ENCODE assay signal across 22 mouse cellular contexts in the genomic region with DNA sequence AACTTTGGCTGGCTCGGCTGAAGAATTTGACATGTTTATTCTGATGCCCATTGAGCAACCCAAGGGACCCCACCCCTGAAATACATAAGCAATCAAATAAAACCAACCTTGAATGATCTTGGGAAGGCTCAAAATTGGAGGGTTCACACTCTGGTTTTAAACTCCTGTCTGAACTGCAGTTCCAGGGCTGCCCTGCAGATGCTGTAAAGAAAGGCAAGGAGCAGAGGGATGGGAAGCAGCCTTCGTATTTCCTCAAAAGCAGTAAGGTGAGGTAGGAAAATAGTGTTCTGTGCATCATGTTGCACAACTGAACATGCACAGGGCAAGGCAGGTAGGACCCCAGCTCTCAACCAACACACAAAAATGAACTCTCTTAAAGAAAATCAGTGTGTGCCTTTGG.
DNase-seq lines count a peak whose midpoint lies in the region; ATAC-seq and TF ChIP-seq lines count a peak whose summit lies in the region.
"Had no signal": no experiment of that assay in that cellular context is flagged by ENCODE, and none has a peak within 500 bp of the region (broad histone marks: within the 10 kb centered on the region; RNA-seq: fewer than 3 reads in every experiment).

No protein-coding gene starts in this region.

- peak; percentile 53 for TF ChIP-seq CTCF in hindbrain, postnatal 0 days (IDR thresholded peaks at IDR 0.05; ENCODE audit: low read depth)
- peak; percentile 29 for TF ChIP-seq CTCF in lung, embryonic 14.5 days (IDR thresholded peaks at IDR 0.05; ENCODE audit: low read depth)
- peak; percentile 17; the same call in 1 of the 2 replicates for TF ChIP-seq CTCF in brain, embryonic 14.5 days (IDR thresholded peaks at IDR 0.05; ENCODE audit: borderline replicate concordance, extremely low read depth, insufficient read depth, insufficient read length)

- H3K9me3 ChIP-seq in hindbrain, postnatal 0 days (ENCODE audit: low read length), result no peaks in the 10 kb centered on the region
- no peaks in the 10 kb centered on the region for H3K9me3 ChIP-seq in hindbrain, embryonic 13.5 days
- H3K9me3 ChIP-seq in lung, embryonic 14.5 days (ENCODE audit: low read depth, low read length), result no peaks in the 10 kb centered on the region
- no peaks in the 10 kb centered on the region for H3K9me3 ChIP-seq in liver, embryonic 11.5 days (ENCODE audit: control insufficient read depth, low read length)
- H3K9me3 ChIP-seq: embryonic facial prominence, embryonic 15.5 days; forebrain, embryonic 10.5 days; heart, embryonic 10.5 days; hindbrain, embryonic 10.5 days; hindbrain, embryonic 15.5 days had no signal

- no peak for DNase-seq in hindbrain, postnatal 0 days (ENCODE audit: low spot score)
- DNase-seq in lung, embryonic 14.5 days, result no peak
- no peak for DNase-seq in lung, postnatal 25 days (ENCODE audit: low spot score)
- DNase-seq in brain, embryonic 14.5 days (ENCODE audit: low read depth), result no peak
- no peak for DNase-seq in liver, embryonic 11.5 days (ENCODE audit: low spot score)
- DNase-seq: adrenal gland, adult 2 months; adrenal gland, postnatal 25 days; cerebellum, adult 2 months; cerebellum, postnatal 10 days; embryo, embryonic 11 days; gastrocnemius, postnatal 10 days; heart, adult 18-20 months; heart, postnatal 14 days had no signal

- ATAC-seq in hindbrain, postnatal 0 days, result no peak
- ATAC-seq in hindbrain, embryonic 13.5 days (ENCODE audit: low FRiP score), result no peak
- no peak for ATAC-seq in lung, embryonic 14.5 days (ENCODE audit: insufficient read depth)
- ATAC-seq in liver, embryonic 11.5 days (replicated peaks; ENCODE audit: low FRiP score), result no peak
- ATAC-seq: forebrain, embryonic 14.5 days had no signal

- 79% methylated on average over 2 of the region's 2 CpGs for WGBS in hindbrain, postnatal 0 days
- 88% methylated on average over 2 of the region's 2 CpGs for WGBS in hindbrain, embryonic 13.5 days
- WGBS in lung, embryonic 14.5 days, result 53% methylated on average over 2 of the region's 2 CpGs
- WGBS in liver, embryonic 11.5 days, result 78% methylated on average over 2 of the region's 2 CpGs

- H3K9ac ChIP-seq in hindbrain, postnatal 0 days (replicated peaks; ENCODE audit: low read length), result no peak overlapping the region
- H3K9ac ChIP-seq in hindbrain, embryonic 13.5 days, result no peak overlapping the region
- H3K9ac ChIP-seq in lung, embryonic 14.5 days, result no peak overlapping the region
- H3K9ac ChIP-seq in liver, embryonic 11.5 days (ENCODE audit: low read depth, low read length), result no peak overlapping the region
- H3K9ac ChIP-seq: embryonic facial prominence, embryonic 15.5 days; hindbrain, embryonic 15.5 days had no signal

- no peak overlapping the region for H3K4me2 ChIP-seq in hindbrain, postnatal 0 days (ENCODE audit: low read depth, low read length)
- H3K4me2 ChIP-seq in hindbrain, embryonic 13.5 days, result no peak overlapping the region
- no peak overlapping the region for H3K4me2 ChIP-seq in lung, embryonic 14.5 days
- H3K4me2 ChIP-seq in liver, embryonic 11.5 days, result no peak overlapping the region
- H3K4me2 ChIP-seq: embryonic facial prominence, embryonic 15.5 days; hindbrain, embryonic 15.5 days had no signal

- H3K4me3 ChIP-seq in hindbrain, postnatal 0 days (ENCODE audit: low read length), result no peak overlapping the region
- H3K4me3 ChIP-seq in hindbrain, embryonic 13.5 days, result no peak overlapping the region
- no peak overlapping the region for H3K4me3 ChIP-seq in lung, embryonic 14.5 days (ENCODE audit: low read depth, low read length)
- H3K4me3 ChIP-seq in liver, embryonic 11.5 days (ENCODE audit: low read depth, low read length), result no peak overlapping the region
- H3K4me3 ChIP-seq: embryonic facial prominence, embryonic 15.5 days; erythroblast, embryonic 14.5 days; forebrain, embryonic 10.5 days; heart, embryonic 10.5 days; hindbrain, embryonic 10.5 days; hindbrain, embryonic 15.5 days had no signal

- H3K27ac ChIP-seq in hindbrain, postnatal 0 days, result no peak overlapping the region
- no peak overlapping the region for H3K27ac ChIP-seq in hindbrain, embryonic 13.5 days
- H3K27ac ChIP-seq in lung, embryonic 14.5 days (ENCODE audit: low read depth), result no peak overlapping the region
- no peak overlapping the region for H3K27ac ChIP-seq in liver, embryonic 11.5 days (ENCODE audit: low read depth, low read length)
- H3K27ac ChIP-seq: embryonic facial prominence, embryonic 15.5 days; forebrain, embryonic 10.5 days; heart, embryonic 10.5 days; hindbrain, embryonic 10.5 days; hindbrain, embryonic 15.5 days had no signal

- no peak for TF ChIP-seq POLR2A in brain, embryonic 14.5 days (IDR thresholded peaks at IDR 0.05; ENCODE audit: borderline replicate concordance, extremely low read depth, insufficient read depth, insufficient read length, poor library complexity, severe bottlenecking)

- H3K27me3 ChIP-seq in hindbrain, postnatal 0 days (ENCODE audit: insufficient read depth, low read length), result no peaks in the 10 kb centered on the region
- H3K27me3 ChIP-seq in hindbrain, embryonic 13.5 days, result no peaks in the 10 kb centered on the region
- no peaks in the 10 kb centered on the region for H3K27me3 ChIP-seq in lung, embryonic 14.5 days (ENCODE audit: insufficient read depth, low read length)
- H3K27me3 ChIP-seq in liver, embryonic 11.5 days (replicated peaks; ENCODE audit: control insufficient read depth, insufficient read depth, low read length), result no peaks in the 10 kb centered on the region
- H3K27me3 ChIP-seq: CH12.LX; hindbrain, embryonic 15.5 days had no signal

- no peaks in the 10 kb centered on the region for H3K36me3 ChIP-seq in hindbrain, postnatal 0 days (ENCODE audit: insufficient read depth, low read length)
- H3K36me3 ChIP-seq in hindbrain, embryonic 13.5 days, result no peaks in the 10 kb centered on the region
- no peaks in the 10 kb centered on the region for H3K36me3 ChIP-seq in lung, embryonic 14.5 days (ENCODE audit: insufficient read depth)
- no peaks in the 10 kb centered on the region for H3K36me3 ChIP-seq in liver, embryonic 11.5 days (ENCODE audit: control insufficient read depth, insufficient read depth, low read length)
- H3K36me3 ChIP-seq: embryonic facial prominence, embryonic 15.5 days; forebrain, embryonic 10.5 days; heart, embryonic 10.5 days; hindbrain, embryonic 10.5 days; hindbrain, embryonic 15.5 days had no signal

- H3K4me1 ChIP-seq in hindbrain, postnatal 0 days (ENCODE audit: insufficient read depth, low read length), result no peaks in the 10 kb centered on the region
- H3K4me1 ChIP-seq in hindbrain, embryonic 13.5 days (replicated peaks), result no peaks in the 10 kb centered on the region; the same call in 1 of the 2 replicates
- no peaks in the 10 kb centered on the region for H3K4me1 ChIP-seq in lung, embryonic 14.5 days (ENCODE audit: insufficient read depth)
- H3K4me1 ChIP-seq in liver, embryonic 11.5 days (replicated peaks; ENCODE audit: control insufficient read depth, insufficient read depth, low read length), result no peaks in the 10 kb centered on the region
- H3K4me1 ChIP-seq: hindbrain, embryonic 15.5 days had no signal
